Mouse (Mus musculus) embryonic facial prominence, embryonic 15.5 days (tissue): ENCODE data around the gene Slc22a8. TPM values are rescaled to one million over a fixed set of nuclear protein-coding genes. Genes with fewer than 3 reads are reported as not detected.
A peak's percentile ranks its signal among the peaks of the same experiment; 100 is the strongest.

Experiments
- ATAC-seq: fragments of 200-750 bp; cut with Nextera tagmentation; 2 replicates; pipeline ENCODE4 v1.8.0; 2017; ENCODE audit warnings: low read depth, moderate TSS enrichment; ENCODE audit not compliant: insufficient number of reproducible peaks, low FRiP score, low TSS enrichment
- H3K27ac ChIP-seq: fragments of 300-500 bp; sonication (generic); replicated peaks from 2 replicates; pipeline ENCODE4 v1.5.1; 2015; ENCODE audit warnings: mild to moderate bottlenecking, inconsistent platforms
- H3K27me3 ChIP-seq: fragments of 300-500 bp; sonication (generic); 2 replicates; pipeline ENCODE4 v1.6.1; 2015; ENCODE audit warnings: inconsistent platforms
- H3K36me3 ChIP-seq: fragments of 300-500 bp; sonication (generic); 2 replicates; pipeline ENCODE4 v1.6.1; 2015; ENCODE audit warnings: mild to moderate bottlenecking, inconsistent platforms
- H3K4me1 ChIP-seq: fragments of 300-500 bp; sonication (generic); 2 replicates; pipeline ENCODE4 v1.6.1; 2015; ENCODE audit warnings: inconsistent platforms
- H3K4me2 ChIP-seq: fragments of 300-500 bp; sonication (generic); replicated peaks from 2 replicates; pipeline ENCODE4 v1.6.1; 2015; ENCODE audit warnings: mild to moderate bottlenecking, inconsistent platforms
- H3K4me3 ChIP-seq: fragments of 300-500 bp; sonication (generic); replicated peaks from 2 replicates; pipeline ENCODE4 v1.5.1; 2015; ENCODE audit warnings: mild to moderate bottlenecking, inconsistent platforms
- H3K9ac ChIP-seq: fragments of 300-500 bp; sonication (generic); 2 replicates; pipeline ENCODE4 v1.6.1; 2015; ENCODE audit warnings: inconsistent platforms
- H3K9me3 ChIP-seq: fragments of 300-500 bp; sonication (generic); replicated peaks from 2 replicates; pipeline ENCODE4 v1.6.1; 2016; ENCODE audit warnings: inconsistent platforms
- WGBS: fragments of 180-500 bp; shearing (Covaris S2); methylation state at CpG from one replicate; pipeline ENCODE4 v1.1.7; 2015; 5-methylcytosine and 5-hydroxymethylcytosine counted together
- polyA plus RNA-seq: library from polyadenylated mRNA; unstranded; fragments of >200 nt; fragmentation: Nextera tagmentation; extraction: Ambion mirVana; gene quantifications from 2 replicates; pipeline ENCODE4 v1.2.1, GENCODE M21; 2015

Gene Slc22a8
- polyA plus RNA-seq, result 0.16 TPM in 1 of 2 replicates, not detected in the other

DNA sequence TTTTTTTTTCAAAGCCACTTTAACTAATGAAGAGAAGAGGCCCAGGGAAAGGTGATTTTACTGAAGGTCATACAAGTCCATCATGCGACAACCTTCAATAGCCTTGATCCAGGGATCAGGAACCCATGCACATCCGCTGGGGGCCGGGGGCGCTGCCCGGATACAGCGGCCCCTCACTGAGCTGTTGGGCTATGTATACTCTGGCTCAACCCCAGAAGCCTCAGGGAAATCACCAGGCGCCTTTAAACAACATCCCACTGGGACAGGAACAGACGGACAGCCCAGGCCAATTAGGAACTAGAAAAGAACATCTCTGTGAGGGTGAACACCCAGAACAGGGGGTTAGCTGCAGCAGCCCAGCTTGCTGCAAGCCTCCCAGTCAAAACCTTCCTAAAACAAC is at the start of gene Slc22a8:
Slc22a8 (plus strand) TSS at position 301 of the 400 bp plus-strand sequence.
- H3K27ac ChIP-seq, result no peak within 1 kb of the TSS
- 48% methylated on average over 8 of the region's 8 CpGs for WGBS
- no peaks in the 10 kb centered on the region for H3K27me3 ChIP-seq

DNA sequence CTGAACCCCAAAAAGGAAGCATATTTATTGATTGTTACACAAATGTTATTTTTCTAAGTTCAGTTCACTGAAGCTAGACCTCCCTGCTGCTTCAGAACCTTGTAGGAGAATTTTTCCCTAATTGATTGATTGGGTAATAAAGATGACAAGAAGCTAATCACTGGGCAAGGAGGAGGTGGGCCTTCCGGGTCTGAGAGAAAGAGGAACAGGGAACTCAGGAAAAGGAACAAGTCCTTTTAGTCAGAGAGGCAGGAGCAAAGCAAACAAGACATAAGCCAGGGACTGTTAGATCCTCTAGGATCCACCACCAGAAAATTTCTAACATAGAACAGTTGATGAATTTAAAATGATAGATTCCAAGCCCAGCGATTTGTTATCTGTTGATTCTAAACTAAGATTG is 32.2 kb upstream of the Slc22a8 start:
- Histone ChIP-seq H3K27me3 (no peaks in the 10 kb centered on the region), H3K36me3 (no peaks in the 10 kb centered on the region), H3K9ac (no peak overlapping the region), H3K27ac (no peak overlapping the region), H3K4me1 (no peaks in the 10 kb centered on the region), H3K4me3 (no peak overlapping the region), H3K9me3 (no peaks in the 10 kb centered on the region), H3K4me2 (no peak overlapping the region)
- no peak for ATAC-seq
- WGBS, result 75% methylated on average over 2 of the region's 2 CpGs

More for the DNA sequence above, at the start of gene Slc22a8:
- no peak within 1 kb of the TSS for H3K4me2 ChIP-seq
- H3K36me3 ChIP-seq, result no peaks in the 10 kb centered on the region
- no peak for ATAC-seq
- H3K4me1 ChIP-seq, result no peaks in the 10 kb centered on the region
- H3K4me3 ChIP-seq, result no peak within 1 kb of the TSS
- no peak within 1 kb of the TSS for H3K9ac ChIP-seq
- no peaks in the 10 kb centered on the region for H3K9me3 ChIP-seq

DNA sequence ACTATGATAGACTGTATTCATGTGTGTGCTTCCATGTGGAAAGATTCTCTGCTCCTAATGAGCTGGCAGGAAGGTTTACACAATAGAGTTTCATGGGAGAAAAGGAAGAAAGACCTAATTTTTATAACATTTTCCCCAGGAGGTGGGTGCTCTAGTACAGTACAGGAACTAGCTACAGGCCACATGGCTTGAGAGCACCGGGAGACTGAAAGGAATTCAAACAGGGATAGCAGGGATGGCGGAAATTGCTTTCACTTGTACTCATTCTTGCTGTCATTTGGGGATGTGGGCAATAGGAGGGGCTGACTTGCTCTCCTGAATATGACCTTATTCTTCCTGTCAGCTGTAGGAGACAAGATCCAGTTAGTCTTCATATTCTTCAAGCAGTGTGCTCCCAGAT is 27.0 kb upstream of the Slc22a8 start:
- no peaks in the 10 kb centered on the region for H3K27me3 ChIP-seq
- no peak for ATAC-seq
- H3K4me1 ChIP-seq, result no peaks in the 10 kb centered on the region
- no peak overlapping the region for H3K4me3 ChIP-seq
- no peaks in the 10 kb centered on the region for H3K9me3 ChIP-seq
- WGBS, result 36% methylated on average over 2 of the region's 2 CpGs
- no peaks in the 10 kb centered on the region for H3K36me3 ChIP-seq
- H3K4me2 ChIP-seq, result no peak overlapping the region
- no peak overlapping the region for H3K9ac ChIP-seq
- no peak overlapping the region for H3K27ac ChIP-seq

DNA sequence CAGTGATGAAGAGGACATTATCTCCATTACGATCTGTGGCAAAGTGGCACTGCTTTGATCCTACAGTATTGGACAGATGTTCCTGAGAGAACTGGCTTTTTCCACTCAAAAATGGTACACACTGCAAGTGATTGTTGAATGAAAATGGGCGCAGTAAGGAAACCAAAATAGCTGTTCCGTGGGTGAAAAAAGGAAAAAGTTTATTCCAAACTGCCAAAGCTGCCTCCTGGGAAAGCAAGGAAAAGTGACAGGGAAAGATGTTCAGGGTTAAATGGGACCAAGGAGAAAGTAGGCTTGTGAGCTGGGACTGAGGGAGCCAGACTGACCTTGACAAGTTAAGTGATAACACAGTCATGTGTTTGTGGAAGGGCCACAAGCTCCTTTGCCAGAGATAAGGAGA is 26.6 kb upstream of the Slc22a8 start:
- H3K4me1 ChIP-seq, result 0 out of 2 replicates have a peak, but pooled peaks cover 2% of the 10 kb centered on the region
- no peak overlapping the region for H3K27ac ChIP-seq
- no peak overlapping the region for H3K9ac ChIP-seq
- H3K27me3 ChIP-seq, result no peaks in the 10 kb centered on the region
- no peak overlapping the region for H3K4me3 ChIP-seq
- no peaks in the 10 kb centered on the region for H3K36me3 ChIP-seq
- H3K4me2 ChIP-seq, result no peak overlapping the region
- ATAC-seq, result no peak
- H3K9me3 ChIP-seq, result no peaks in the 10 kb centered on the region
- 60% methylated on average over 3 of the region's 3 CpGs for WGBS

DNA sequence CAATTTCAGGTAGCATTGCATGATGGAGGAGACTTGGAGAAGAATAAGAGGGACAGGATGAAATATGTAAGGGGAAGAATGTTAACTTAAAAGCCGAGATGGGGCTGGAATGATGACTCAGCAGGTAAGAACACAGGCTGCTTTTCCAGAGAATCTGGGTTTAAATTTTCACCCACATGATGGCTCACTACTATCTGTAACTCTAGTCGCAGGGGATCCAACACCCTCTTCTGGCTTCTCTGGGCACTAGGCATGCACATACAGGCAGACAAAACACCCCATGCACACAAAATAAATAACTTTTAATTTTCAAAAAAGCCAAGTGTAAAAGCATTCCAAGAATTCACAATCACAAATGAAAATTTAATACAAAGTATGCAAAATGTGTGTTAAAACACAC is 25.8 kb upstream of the Slc22a8 start:
- H3K27ac ChIP-seq, result no peak overlapping the region
- no peaks in the 10 kb centered on the region for H3K27me3 ChIP-seq
- WGBS, result 53% methylated on average over 2 of the region's 2 CpGs
- H3K36me3 ChIP-seq, result no peaks in the 10 kb centered on the region
- ATAC-seq, result no peak
- H3K9me3 ChIP-seq, result no peaks in the 10 kb centered on the region
- no peak overlapping the region for H3K4me3 ChIP-seq
- 0 out of 2 replicates have a peak, but pooled peaks cover 6% of the 10 kb centered on the region for H3K4me1 ChIP-seq
- no peak overlapping the region for H3K4me2 ChIP-seq
- H3K9ac ChIP-seq, result no peak overlapping the region

DNA sequence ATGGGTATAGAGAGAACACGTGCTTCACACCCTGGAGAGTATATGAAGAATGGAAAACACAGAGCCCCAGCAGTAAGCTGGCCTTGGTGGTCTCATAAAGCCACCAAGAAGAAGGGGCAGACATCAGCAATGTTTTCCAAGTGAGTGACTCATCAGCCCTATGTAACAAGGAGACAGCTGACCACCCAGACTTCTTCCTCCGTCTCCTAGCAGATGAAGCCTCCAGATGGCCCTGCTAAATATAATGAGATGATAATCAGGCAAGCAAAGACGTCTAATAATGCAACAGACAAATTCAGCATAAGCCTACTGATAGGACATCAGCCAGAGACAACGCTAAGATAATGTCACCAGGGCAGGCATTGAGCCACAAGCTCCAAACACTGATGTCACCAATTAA is 25.1 kb upstream of the Slc22a8 start:
- WGBS, result 36% methylated on average over 4 of the region's 4 CpGs
- H3K27ac ChIP-seq, result no peak overlapping the region
- ATAC-seq, result no peak

DNA sequence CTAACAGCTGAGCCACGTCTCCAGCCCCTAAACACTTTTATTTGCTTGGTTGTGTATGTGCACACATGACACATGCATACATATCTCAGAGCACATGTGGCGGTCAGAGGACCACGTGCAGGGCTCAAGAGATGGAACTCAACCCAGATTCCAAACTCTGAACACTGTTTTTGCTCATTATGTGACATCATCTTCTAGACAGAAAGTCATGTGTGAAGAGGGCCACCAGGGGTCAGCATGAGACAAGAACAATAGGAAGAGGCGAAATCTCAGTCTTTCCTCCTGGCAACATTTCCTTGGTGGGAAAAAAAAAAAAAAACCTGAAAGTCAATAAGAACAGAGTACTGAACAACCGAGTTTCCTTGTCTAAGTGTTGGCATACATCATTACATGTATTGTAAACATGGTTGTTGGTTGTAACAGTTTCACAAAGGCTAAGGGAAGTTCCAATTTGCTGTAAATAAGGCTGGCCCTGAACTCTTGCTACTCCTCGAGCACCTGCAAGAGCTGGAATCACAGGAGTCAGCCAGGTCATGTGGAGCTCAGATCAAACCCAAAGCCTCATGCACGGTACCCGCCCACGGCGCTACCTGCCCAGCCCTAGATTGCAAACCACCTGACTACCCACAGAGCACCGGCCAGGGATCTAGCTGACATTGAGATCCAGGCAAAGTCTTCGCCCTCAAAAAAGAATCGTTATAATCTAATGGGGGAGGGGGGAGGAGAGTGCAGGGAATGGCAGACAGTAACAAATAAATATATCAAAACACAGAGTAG is 23.8 kb upstream of the Slc22a8 start:
- no peaks in the 10 kb centered on the region for H3K36me3 ChIP-seq
- 0 out of 2 replicates have a peak, but pooled peaks cover 6% of the 10 kb centered on the region for H3K4me1 ChIP-seq
- no peak overlapping the region for H3K4me2 ChIP-seq
- H3K27me3 ChIP-seq, result no peaks in the 10 kb centered on the region
- no peak overlapping the region for H3K27ac ChIP-seq
- H3K9ac ChIP-seq, result no peak overlapping the region
- H3K9me3 ChIP-seq, result no peaks in the 10 kb centered on the region
- no peak for ATAC-seq
- no peak overlapping the region for H3K4me3 ChIP-seq
- 40% methylated on average over 13 of the region's 13 CpGs for WGBS

More for the DNA sequence above, 25.1 kb upstream of the Slc22a8 start:
- H3K4me3 ChIP-seq, result no peak overlapping the region
- H3K4me2 ChIP-seq, result no peak overlapping the region
- no peaks in the 10 kb centered on the region for H3K27me3 ChIP-seq
- no peaks in the 10 kb centered on the region for H3K9me3 ChIP-seq
- H3K36me3 ChIP-seq, result no peaks in the 10 kb centered on the region
- 0 out of 2 replicates have a peak, but pooled peaks cover 6% of the 10 kb centered on the region for H3K4me1 ChIP-seq
- H3K9ac ChIP-seq, result no peak overlapping the region

DNA sequence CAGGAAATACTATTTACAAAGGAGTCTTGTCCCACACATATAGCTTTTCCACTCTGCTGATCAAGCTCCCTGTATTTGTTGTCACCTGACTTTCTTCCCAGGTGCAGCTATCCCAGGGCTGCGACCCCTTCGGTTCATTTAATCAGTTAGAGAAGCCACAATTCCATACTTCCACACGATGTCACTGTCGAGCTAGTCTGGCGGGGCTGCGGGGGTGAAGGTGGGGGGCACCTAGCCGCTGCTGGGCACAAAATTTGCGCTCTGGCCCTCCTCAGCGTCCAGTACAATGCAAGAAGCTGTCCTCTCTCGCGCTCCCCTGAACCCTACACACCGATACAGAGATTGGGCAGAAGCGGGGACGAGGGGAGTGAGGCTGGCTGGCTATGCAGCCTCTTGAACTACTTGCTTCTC is 21.6 kb upstream of the Slc22a8 start:
- Histone ChIP-seq H3K27ac (no peak overlapping the region), H3K4me2 (peak overlapping the region; percentile 57), H3K4me3 (peak overlapping the region; percentile 29), H3K4me1 (0 out of 2 replicates have a peak, but pooled peaks cover 6% of the 10 kb centered on the region), H3K27me3 (no peaks in the 10 kb centered on the region), H3K36me3 (no peaks in the 10 kb centered on the region), H3K9ac (no peak overlapping the region), H3K9me3 (no peaks in the 10 kb centered on the region)
- ATAC-seq, result no peak
- WGBS, result 4% methylated on average over 14 of the region's 14 CpGs

DNA sequence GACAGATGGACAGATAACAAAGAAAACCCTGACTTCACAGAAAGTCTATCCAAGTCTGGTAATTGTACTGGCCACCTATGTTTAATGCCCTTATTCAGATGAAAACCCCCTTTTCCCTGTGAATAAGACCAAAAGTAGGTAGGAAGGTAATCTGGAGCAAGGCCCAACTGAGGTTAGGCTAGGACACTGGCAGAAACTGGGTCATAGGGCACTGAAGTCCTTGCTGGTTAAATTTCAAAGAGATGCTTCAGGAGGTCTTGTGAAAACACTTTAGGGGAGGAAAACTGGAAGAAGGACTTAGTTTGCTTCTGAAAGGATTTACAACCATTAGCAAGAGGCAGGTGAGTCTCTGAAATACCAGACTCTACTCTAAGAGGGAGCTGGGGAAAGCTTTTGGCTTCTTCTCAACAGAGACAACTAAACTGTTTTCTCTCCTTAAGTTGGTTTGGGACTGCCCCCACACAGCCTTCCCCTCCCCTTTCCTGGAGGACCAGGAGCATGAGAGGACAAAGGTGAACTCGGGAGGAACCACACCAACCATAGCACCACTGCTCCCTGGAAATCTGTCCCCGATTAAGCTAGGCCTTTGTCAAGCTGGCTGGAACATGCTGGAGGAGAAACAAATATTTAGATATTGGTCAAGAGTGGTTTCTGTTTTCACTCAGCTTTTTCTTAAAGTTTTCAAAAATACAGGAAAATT is 20.6 kb upstream of the Slc22a8 start:
- H3K36me3 ChIP-seq, result no peaks in the 10 kb centered on the region
- H3K9me3 ChIP-seq, result no peaks in the 10 kb centered on the region
- no peaks in the 10 kb centered on the region for H3K27me3 ChIP-seq
- ATAC-seq, result no peak
- no peak overlapping the region for H3K9ac ChIP-seq
- H3K4me2 ChIP-seq, result no peak overlapping the region
- WGBS, result 50% methylated on average over 2 of the region's 2 CpGs
- 0 out of 2 replicates have a peak, but pooled peaks cover 6% of the 10 kb centered on the region for H3K4me1 ChIP-seq
- no peak overlapping the region for H3K4me3 ChIP-seq
- H3K27ac ChIP-seq, result no peak overlapping the region

DNA sequence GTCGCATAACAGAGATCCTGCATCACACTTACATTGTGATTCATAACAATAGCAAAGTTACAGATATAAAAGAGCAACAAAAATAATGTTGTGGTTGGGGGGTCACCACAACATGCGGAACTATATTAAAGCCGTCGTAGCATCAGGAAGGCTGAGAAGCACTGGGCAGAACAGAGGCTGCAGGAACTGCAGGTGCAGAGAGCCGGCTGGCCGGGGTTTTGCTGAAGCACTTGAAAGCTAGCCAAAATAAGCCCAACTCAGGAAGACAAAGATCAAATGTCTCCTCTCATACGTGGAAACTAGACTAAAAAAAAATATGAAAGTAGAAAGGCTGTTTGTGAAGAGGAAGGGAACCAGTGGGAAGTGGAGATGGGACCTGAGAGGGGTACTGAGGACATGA is 19.3 kb upstream of the Slc22a8 start:
- H3K4me1 ChIP-seq, result 0 out of 2 replicates have a peak, but pooled peaks cover 6% of the 10 kb centered on the region
- no peak for ATAC-seq
- no peaks in the 10 kb centered on the region for H3K27me3 ChIP-seq
- no peak overlapping the region for H3K4me2 ChIP-seq
- H3K9me3 ChIP-seq, result no peaks in the 10 kb centered on the region
- H3K4me3 ChIP-seq, result no peak overlapping the region
- WGBS, result 57% methylated on average over 7 of the region's 7 CpGs
- no peak overlapping the region for H3K9ac ChIP-seq
- no peak overlapping the region for H3K27ac ChIP-seq
- H3K36me3 ChIP-seq, result no peaks in the 10 kb centered on the region

DNA sequence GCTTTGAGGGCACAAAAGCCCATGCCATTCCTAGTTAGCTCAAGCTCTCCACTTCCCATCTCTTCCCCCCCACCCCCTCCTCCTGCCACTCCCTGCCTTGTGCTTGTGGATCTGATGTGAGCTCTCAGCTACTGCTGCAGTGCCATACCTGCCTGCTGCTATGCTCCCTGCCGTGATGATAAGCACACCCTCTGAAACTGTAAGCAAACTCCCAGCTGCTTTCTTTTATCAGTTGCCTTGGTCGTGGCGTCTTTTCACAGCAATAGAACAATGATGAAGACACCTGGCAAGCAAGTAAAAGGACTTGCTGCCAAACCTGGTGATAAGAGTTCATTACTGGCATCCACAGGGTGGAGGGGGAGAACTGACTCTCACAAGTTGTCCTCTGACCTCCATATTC is 18.6 kb upstream of the Slc22a8 start:
- H3K4me3 ChIP-seq, result no peak overlapping the region
- no peaks in the 10 kb centered on the region for H3K36me3 ChIP-seq
- WGBS, result 39% methylated on average over 3 of the region's 3 CpGs
- H3K4me1 ChIP-seq, result 0 out of 2 replicates have a peak, but pooled peaks cover 6% of the 10 kb centered on the region
- H3K27ac ChIP-seq, result no peak overlapping the region
- H3K9ac ChIP-seq, result no peak overlapping the region
- H3K4me2 ChIP-seq, result no peak overlapping the region
- ATAC-seq, result no peak
- no peaks in the 10 kb centered on the region for H3K27me3 ChIP-seq
- no peaks in the 10 kb centered on the region for H3K9me3 ChIP-seq
